11 mouse cellular contexts compared by ENCODE assay signal in the genomic region with DNA sequence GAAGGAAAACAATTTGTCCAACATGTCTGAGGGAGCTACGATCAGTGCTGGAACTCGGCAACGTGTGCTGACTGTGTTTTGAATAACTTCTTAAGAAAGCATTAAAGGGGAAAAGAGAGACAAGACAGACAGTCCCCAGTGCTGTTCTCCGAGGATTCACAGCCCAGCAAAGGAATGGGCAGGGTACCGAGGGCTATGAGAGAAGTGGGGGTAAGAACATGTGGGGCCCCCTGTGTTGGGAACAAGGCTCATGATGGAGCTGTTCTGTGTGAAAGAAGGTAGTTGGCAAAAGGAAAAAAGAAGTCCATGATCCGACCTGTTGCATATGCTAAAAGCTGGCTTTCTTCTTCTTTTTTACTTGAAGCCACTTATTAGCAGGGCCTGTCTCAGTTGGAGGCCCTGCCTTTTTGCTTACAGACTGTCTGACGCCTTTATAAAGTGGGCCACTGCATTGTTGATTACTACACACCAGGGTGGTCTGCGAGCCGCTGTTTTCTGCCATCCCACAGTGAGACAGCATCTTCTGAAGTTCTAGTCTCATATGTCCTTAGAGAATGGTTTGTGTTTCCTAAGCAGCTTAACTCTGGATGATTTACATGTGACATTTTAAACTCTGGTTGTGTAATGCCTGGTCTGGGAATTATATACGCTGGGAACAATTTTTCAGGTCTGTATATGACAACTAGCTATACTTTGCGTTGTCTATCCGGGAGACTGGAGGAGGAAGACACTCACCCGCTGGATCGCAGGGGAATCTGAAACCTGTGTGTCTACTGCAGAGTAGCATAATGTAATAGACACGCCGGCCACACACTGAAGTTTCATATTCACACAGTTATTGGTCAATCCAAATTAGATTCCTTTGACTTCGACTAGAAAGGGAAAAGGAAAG.
A peak's percentile ranks its signal among the peaks of the same experiment; 100 is the strongest.
DNase-seq lines count a peak whose midpoint lies in the region; ATAC-seq lines count a peak whose summit lies in the region.
"Had no signal": no experiment of that assay in that cellular context is flagged by ENCODE, and none has a peak within 500 bp of the region (broad histone marks: within the 10 kb centered on the region; RNA-seq: fewer than 3 reads in every experiment).

No protein-coding gene starts in this region.

- no peaks in the 10 kb centered on the region for H3K9me3 ChIP-seq in neural tube, embryonic 11.5 days (ENCODE audit: control insufficient read depth, low read length)
- H3K9me3 ChIP-seq in hindbrain, embryonic 15.5 days, result no peaks in the 10 kb centered on the region
- no peaks in the 10 kb centered on the region for H3K9me3 ChIP-seq in midbrain, embryonic 13.5 days

- DNase-seq in neural tube, embryonic 11.5 days (ENCODE audit: low spot score), result peak; percentile 18
- DNase-seq in neural tube, embryonic 10.5 days (ENCODE audit: extremely low spot score, low spot score), result no peak
- DNase-seq in B cell, adult 2 months, result no peak
- DNase-seq in left cerebral cortex, postnatal 25 days (ENCODE audit: low spot score in 2 of 2), result no peak
- DNase-seq: lung, postnatal 10 days; spleen, adult 18-20 months; thymus, postnatal 25 days had no signal

- H3K9ac ChIP-seq in neural tube, embryonic 11.5 days (ENCODE audit: low read length), result no peak overlapping the region
- H3K9ac ChIP-seq in hindbrain, embryonic 15.5 days, result no peak overlapping the region
- no peak overlapping the region for H3K9ac ChIP-seq in midbrain, embryonic 13.5 days (replicated peaks)

- H3K4me1 ChIP-seq in neural tube, embryonic 11.5 days (ENCODE audit: control insufficient read depth, insufficient read depth, low read length), result no peaks in the 10 kb centered on the region
- 0 out of 2 replicates have a peak, but pooled peaks cover 3% of the 10 kb centered on the region for H3K4me1 ChIP-seq in hindbrain, embryonic 15.5 days (replicated peaks)
- H3K4me1 ChIP-seq in midbrain, embryonic 13.5 days (replicated peaks), result peaks cover 9% of the 10 kb centered on the region

- no peak overlapping the region for H3K4me2 ChIP-seq in neural tube, embryonic 11.5 days (ENCODE audit: low read depth)
- peak overlapping the region; percentile 36 for H3K4me2 ChIP-seq in hindbrain, embryonic 15.5 days
- peak overlapping the region; percentile 20 for H3K4me2 ChIP-seq in midbrain, embryonic 13.5 days (replicated peaks)

- no peak for ATAC-seq in neural tube, embryonic 11.5 days (ENCODE audit: insufficient read depth, low FRiP score, low TSS enrichment)
- no peak for ATAC-seq in hindbrain, embryonic 15.5 days (ENCODE audit: low FRiP score, low read depth)
- ATAC-seq in midbrain, embryonic 13.5 days, result 0 out of 2 replicates have a peak, but pooled peaks have one; percentile 63
- ATAC-seq in erythroid progenitor cell, adult 5-6 weeks (replicated peaks; ENCODE audit: low FRiP score, poor library complexity, severe bottlenecking), result no peak
- ATAC-seq: inflammation-experienced regulatory T-cells, adult 6 months had no signal

- H3K4me3 ChIP-seq in neural tube, embryonic 11.5 days (ENCODE audit: low read depth, low read length), result no peak overlapping the region
- H3K4me3 ChIP-seq in hindbrain, embryonic 15.5 days, result no peak overlapping the region
- no peak overlapping the region for H3K4me3 ChIP-seq in midbrain, embryonic 13.5 days (replicated peaks)

- intact Hi-C loops in left cerebral cortex, postnatal 25 days (cut with DNase I), result no loop called here

- H3K36me3 ChIP-seq in neural tube, embryonic 11.5 days (ENCODE audit: control insufficient read depth, insufficient read depth, low read length), result no peaks in the 10 kb centered on the region
- H3K36me3 ChIP-seq in hindbrain, embryonic 15.5 days, result no peaks in the 10 kb centered on the region
- no peaks in the 10 kb centered on the region for H3K36me3 ChIP-seq in midbrain, embryonic 13.5 days

- H3K27ac ChIP-seq in neural tube, embryonic 11.5 days (ENCODE audit: low read depth, low read length), result no peak overlapping the region
- H3K27ac ChIP-seq in hindbrain, embryonic 15.5 days (replicated peaks), result no peak overlapping the region
- no peak overlapping the region for H3K27ac ChIP-seq in midbrain, embryonic 13.5 days

- 53% methylated on average over 17 of the region's 17 CpGs for WGBS in neural tube, embryonic 11.5 days
- 31% methylated on average over 17 of the region's 17 CpGs for WGBS in hindbrain, embryonic 15.5 days
- WGBS in midbrain, embryonic 13.5 days, result 31% methylated on average over 17 of the region's 17 CpGs

- H3K27me3 ChIP-seq in neural tube, embryonic 11.5 days (ENCODE audit: control insufficient read depth, insufficient read depth, low read length), result no peaks in the 10 kb centered on the region
- no peaks in the 10 kb centered on the region for H3K27me3 ChIP-seq in hindbrain, embryonic 15.5 days
- 0 out of 2 replicates have a peak, but pooled peaks cover 3% of the 10 kb centered on the region for H3K27me3 ChIP-seq in midbrain, embryonic 13.5 days
